Mouse (Mus musculus) layer of hippocampus, adult 9-10 months (tissue): Measurements from ENCODE around the gene Gm5890.
"Not testable (repeated sequence)": the region's sequence is repeated elsewhere in the genome, so short reads cannot be mapped to it uniquely, and the experiment has no call there.

Source experiments
- DNase-seq: peaks from one replicate; pipeline ENCODE4 v3.0.0; 2022; ENCODE audit warnings: low spot score

The Gm5890 gene

GRCm38 (mm10) chr7:20262734-20263133 lies at the start of gene Gm5890:
Gm5890 (minus strand) TSS chr7:20262834.
- DNase-seq, result not testable (repeated sequence)

GRCm38 (mm10) chr7:20233728-20234127 lies 28.9 kb downstream of the Gm5890 start, which contains the start of gene Gm4498:
Gm4498 (minus strand) TSS chr7:20233828.
- DNase-seq, result not testable (repeated sequence)
